Mouse (Mus musculus) liver, embryonic 12.5 days (tissue): ENCODE measurements around the gene Rere. TPM values are rescaled to one million over a fixed set of nuclear protein-coding genes. Genes with fewer than 3 reads are reported as not detected.
"Not testable (repeated sequence)": the region's sequence is repeated elsewhere in the genome, so short reads cannot be mapped to it uniquely, and the experiment has no call there.

ENCODE experiments used
- ATAC-seq: fragments of 200-750 bp; cut with Nextera tagmentation; 2 replicates; pipeline ENCODE4 v1.8.0; 2017; ENCODE audit warnings: moderate number of reproducible peaks, mild to moderate bottlenecking, moderate library complexity
- H3K27ac ChIP-seq: fragments of 300-500 bp; sonication (generic); 2 replicates; pipeline ENCODE4 v1.5.1; 2016; ENCODE audit warnings: mild to moderate bottlenecking
- H3K27me3 ChIP-seq: fragments of 300-500 bp; sonication (generic); replicated peaks from 2 replicates; pipeline ENCODE4 v1.6.1; 2016; ENCODE audit warnings: mild to moderate bottlenecking, moderate library complexity
- H3K36me3 ChIP-seq: fragments of 300-500 bp; sonication (generic); 2 replicates; pipeline ENCODE4 v1.6.1; 2016; ENCODE audit warnings: mild to moderate bottlenecking, moderate library complexity
- H3K4me1 ChIP-seq: fragments of 300-500 bp; sonication (generic); 2 replicates; pipeline ENCODE4 v1.6.1; 2016
- H3K4me2 ChIP-seq: fragments of 300-500 bp; sonication (generic); 2 replicates; pipeline ENCODE4 v1.6.1; 2016; ENCODE audit warnings: mild to moderate bottlenecking, moderate library complexity
- H3K4me3 ChIP-seq: fragments of 300-500 bp; sonication (generic); 2 replicates; pipeline ENCODE4 v1.5.1; 2016; ENCODE audit warnings: mild to moderate bottlenecking, moderate library complexity
- H3K9ac ChIP-seq: fragments of 300-500 bp; sonication (generic); 2 replicates; pipeline ENCODE4 v1.6.1; 2016; ENCODE audit warnings: mild to moderate bottlenecking, moderate library complexity
- H3K9me3 ChIP-seq: fragments of 300-500 bp; sonication (generic); replicated peaks from 2 replicates; pipeline ENCODE4 v1.6.1; 2016; ENCODE audit warnings: mild to moderate bottlenecking, moderate library complexity
- WGBS: fragments of 180-500 bp; shearing (Covaris S2); methylation state at CpG from one replicate; pipeline ENCODE4 v1.1.7; 2016; ENCODE audit not compliant: insufficient replicate concordance; 5-methylcytosine and 5-hydroxymethylcytosine counted together
- polyA plus RNA-seq: library from polyadenylated mRNA; unstranded; fragments of >200 nt; fragmentation: Nextera tagmentation; extraction: Ambion mirVana; gene quantifications from 2 replicates; pipeline ENCODE4 v1.2.1, GENCODE M21; 2016

The Rere gene
- polyA plus RNA-seq, 1 experiment from 2014 or later = 11.6 TPM

- 85% methylated on average over 2 of the region's 2 CpGs for WGBS
- peaks cover 56% of the 10 kb centered on the region for H3K4me1 ChIP-seq
- ATAC-seq = not testable (repeated sequence)
Measured at GRCm38 (mm10) chr4:150600503-150600902, 319.1 kb downstream of the Rere start.

GRCm38 (mm10) chr4:150601489-150601888 is 320.0 kb downstream of the Rere start:
- Histone ChIP-seq H3K4me1 (peaks cover 54% of the 10 kb centered on the region), H3K4me3 (no peak overlapping the region), H3K27me3 (no peaks in the 10 kb centered on the region), H3K9me3 (no peaks in the 10 kb centered on the region), H3K4me2 (no peak overlapping the region), H3K9ac (no peak overlapping the region), H3K27ac (no peak overlapping the region), H3K36me3 (no peaks in the 10 kb centered on the region; the same call in 1 of the 2 replicates)
- 87% methylated on average over 10 of the region's 10 CpGs for WGBS
- ATAC-seq = no peak

More at GRCm38 (mm10) chr4:150600503-150600902, 319.1 kb downstream of the Rere start:
- H3K27me3 ChIP-seq, H3K9me3 ChIP-seq, H3K9ac ChIP-seq, H3K4me3 ChIP-seq, H3K4me2 ChIP-seq, H3K27ac ChIP-seq, H3K36me3 ChIP-seq: not testable (repeated sequence)

- H3K36me3 ChIP-seq = no peaks in the 10 kb centered on the region
- ATAC-seq = no peak
- H3K9me3 ChIP-seq = no peaks in the 10 kb centered on the region
- H3K4me1 ChIP-seq = peaks cover 33% of the 10 kb centered on the region
- H3K9ac ChIP-seq = no peak overlapping the region
- no peak overlapping the region for H3K27ac ChIP-seq
- WGBS = 88% methylated on average over 1 of the region's 1 CpGs
- H3K4me3 ChIP-seq = no peak overlapping the region
- no peak overlapping the region for H3K4me2 ChIP-seq
- H3K27me3 ChIP-seq = no peaks in the 10 kb centered on the region
Measured at GRCm38 (mm10) chr4:150603366-150604061, 322.1 kb downstream of the Rere start.

- H3K4me3 ChIP-seq = no peak overlapping the region
- H3K9ac ChIP-seq = no peak overlapping the region
- no peak overlapping the region for H3K4me2 ChIP-seq
- no peak for ATAC-seq
- H3K4me1 ChIP-seq = peaks cover 21% of the 10 kb centered on the region
- WGBS = 76% methylated on average over 3 of the region's 3 CpGs
- peaks cover 12% of the 10 kb centered on the region for H3K36me3 ChIP-seq
- no peaks in the 10 kb centered on the region for H3K27me3 ChIP-seq
- no peak overlapping the region for H3K27ac ChIP-seq
- no peaks in the 10 kb centered on the region for H3K9me3 ChIP-seq
Measured at GRCm38 (mm10) chr4:150605804-150606203, 324.4 kb downstream of the Rere start.

- WGBS = 71% methylated on average over 3 of the region's 3 CpGs
- no peak overlapping the region for H3K4me2 ChIP-seq
- peaks cover 21% of the 10 kb centered on the region for H3K4me1 ChIP-seq
- no peak overlapping the region for H3K4me3 ChIP-seq
- no peak for ATAC-seq
- peaks cover 19% of the 10 kb centered on the region for H3K36me3 ChIP-seq
- no peak overlapping the region for H3K27ac ChIP-seq
- no peaks in the 10 kb centered on the region for H3K27me3 ChIP-seq
- H3K9me3 ChIP-seq = no peaks in the 10 kb centered on the region
- H3K9ac ChIP-seq = no peak overlapping the region
Measured at GRCm38 (mm10) chr4:150606449-150607161, 325.2 kb downstream of the Rere start.

- Histone ChIP-seq H3K36me3 (peaks cover 40% of the 10 kb centered on the region), H3K4me3 (no peak overlapping the region), H3K27me3 (no peaks in the 10 kb centered on the region), H3K27ac (no peak overlapping the region), H3K9me3 (no peaks in the 10 kb centered on the region), H3K9ac (no peak overlapping the region), H3K4me2 (no peak overlapping the region), H3K4me1 (peaks cover 21% of the 10 kb centered on the region)
- no peak for ATAC-seq
- 83% methylated on average over 3 of the region's 3 CpGs for WGBS
Measured at GRCm38 (mm10) chr4:150608670-150609069, 327.2 kb downstream of the Rere start.

GRCm38 (mm10) chr4:150613715-150614114 is 332.3 kb downstream of the Rere start:
- no peaks in the 10 kb centered on the region for H3K27me3 ChIP-seq
- no peaks in the 10 kb centered on the region for H3K9me3 ChIP-seq
- peaks cover 91% of the 10 kb centered on the region for H3K36me3 ChIP-seq
- H3K4me2 ChIP-seq = no peak overlapping the region
- no peak overlapping the region for H3K27ac ChIP-seq
- no peaks in the 10 kb centered on the region for H3K4me1 ChIP-seq
- H3K4me3 ChIP-seq = no peak overlapping the region
- H3K9ac ChIP-seq = no peak overlapping the region
- 84% methylated on average over 7 of the region's 7 CpGs for WGBS
- no peak for ATAC-seq

- ATAC-seq = no peak
- H3K36me3 ChIP-seq = peaks cover 96% of the 10 kb centered on the region
- H3K4me3 ChIP-seq = no peak overlapping the region
- no peak overlapping the region for H3K9ac ChIP-seq
- H3K9me3 ChIP-seq = no peaks in the 10 kb centered on the region
- no peaks in the 10 kb centered on the region for H3K4me1 ChIP-seq
- no peak overlapping the region for H3K4me2 ChIP-seq
- H3K27me3 ChIP-seq = no peaks in the 10 kb centered on the region
- 84% methylated on average over 12 of the region's 12 CpGs for WGBS
- no peak overlapping the region for H3K27ac ChIP-seq
Measured at GRCm38 (mm10) chr4:150615251-150616028, 334.0 kb downstream of the Rere start.

- 87% methylated on average over 13 of the region's 13 CpGs for WGBS
- Histone ChIP-seq H3K27ac (no peak overlapping the region), H3K9ac (no peak overlapping the region), H3K4me2 (no peak overlapping the region), H3K9me3 (no peaks in the 10 kb centered on the region), H3K4me1 (no peaks in the 10 kb centered on the region), H3K27me3 (no peaks in the 10 kb centered on the region), H3K4me3 (no peak overlapping the region), H3K36me3 (peaks cover 93% of the 10 kb centered on the region)
- no peak for ATAC-seq
Measured at GRCm38 (mm10) chr4:150616029-150616420, 334.6 kb downstream of the Rere start.

GRCm38 (mm10) chr4:150616841-150617240 is 335.4 kb downstream of the Rere start:
- Histone ChIP-seq H3K9ac (no peak overlapping the region), H3K27ac (no peak overlapping the region), H3K4me1 (no peaks in the 10 kb centered on the region), H3K4me2 (no peak overlapping the region), H3K27me3 (no peaks in the 10 kb centered on the region), H3K9me3 (no peaks in the 10 kb centered on the region), H3K4me3 (no peak overlapping the region), H3K36me3 (peaks cover 90% of the 10 kb centered on the region)
- no peak for ATAC-seq
- 91% methylated on average over 20 of the region's 20 CpGs for WGBS

GRCm38 (mm10) chr4:150619011-150619410 is 337.6 kb downstream of the Rere start:
- Histone ChIP-seq H3K4me3 (no peak overlapping the region), H3K36me3 (peaks cover 83% of the 10 kb centered on the region), H3K27ac (no peak overlapping the region), H3K4me2 (no peak overlapping the region), H3K9me3 (no peaks in the 10 kb centered on the region), H3K9ac (no peak overlapping the region), H3K27me3 (no peaks in the 10 kb centered on the region), H3K4me1 (no peaks in the 10 kb centered on the region)
- ATAC-seq = no peak
- whole genome bisulfite sequencing = 75% methylated on average over 7 of the region's 7 CpGs

GRCm38 (mm10) chr4:150622641-150623040 is 341.2 kb downstream of the Rere start:
- Histone ChIP-seq H3K4me3 (no peak overlapping the region), H3K9me3 (no peaks in the 10 kb centered on the region), H3K4me1 (peaks cover 17% of the 10 kb centered on the region), H3K4me2 (no peak overlapping the region), H3K27me3 (no peaks in the 10 kb centered on the region), H3K9ac (no peak overlapping the region), H3K36me3 (peaks cover 47% of the 10 kb centered on the region), H3K27ac (no peak overlapping the region)
- 87% methylated on average over 13 of the region's 13 CpGs for WGBS
- no peak for ATAC-seq
